Mouse (Mus musculus) stomach, postnatal 0 days (tissue): ENCODE data around the gene Sec14l1. TPM values are rescaled to one million over a fixed set of nuclear protein-coding genes. Genes with fewer than 3 reads are reported as not detected.

Experiments used
- ATAC-seq: fragments of 200-750 bp; cut with Nextera tagmentation; 2 replicates; pipeline ENCODE4 v1.8.0; 2017; ENCODE audit not compliant: low FRiP score, low TSS enrichment
- DNase-seq: peaks from one replicate; pipeline ENCODE4 v3.0.0-alpha.2; 2016; ENCODE audit warnings: low spot score
- H3K27ac ChIP-seq: fragments of 300-500 bp; sonication (generic); replicated peaks from 2 replicates; pipeline ENCODE4 v1.5.1; 2014; ENCODE audit warnings: mild to moderate bottlenecking, control low read depth
- H3K27me3 ChIP-seq: fragments of 300-500 bp; sonication (generic); 2 replicates; pipeline ENCODE4 v1.6.1; 2014; ENCODE audit warnings: low read length; ENCODE audit not compliant: control insufficient read depth, insufficient read depth
- H3K36me3 ChIP-seq: fragments of 300-500 bp; sonication (generic); 2 replicates; pipeline ENCODE4 v1.6.1; 2014; ENCODE audit warnings: low read length, mixed read lengths; ENCODE audit not compliant: control insufficient read depth, insufficient read depth
- H3K4me1 ChIP-seq: fragments of 300-500 bp; sonication (generic); replicated peaks from 2 replicates; pipeline ENCODE4 v1.6.1; 2014; ENCODE audit warnings: antibody characterized with exemption; ENCODE audit not compliant: control insufficient read depth, insufficient read depth
- H3K4me2 ChIP-seq: fragments of 300-500 bp; sonication (generic); replicated peaks from 2 replicates; pipeline ENCODE4 v1.6.1; 2014; ENCODE audit warnings: low read depth, mild to moderate bottlenecking, control low read depth, moderate library complexity
- H3K4me3 ChIP-seq: fragments of 300-500 bp; sonication (generic); 2 replicates; pipeline ENCODE4 v1.5.1; 2014; ENCODE audit warnings: low read depth, low read length, control low read depth
- H3K9ac ChIP-seq: fragments of 300-500 bp; sonication (generic); 2 replicates; pipeline ENCODE4 v1.6.1; 2014; ENCODE audit warnings: mild to moderate bottlenecking, low read length, control low read depth, mixed read lengths
- H3K9me3 ChIP-seq: fragments of 300-500 bp; sonication (generic); 2 replicates; pipeline ENCODE4 v1.6.1; 2016; ENCODE audit warnings: low read length; ENCODE audit not compliant: control insufficient read depth
- CTCF ChIP-seq: IDR thresholded peaks from 2 replicates; pipeline ENCODE4 v1.5.1; 2016; ENCODE audit warnings: antibody characterized with exemption, low read depth, mild to moderate bottlenecking, moderate library complexity
- EP300 ChIP-seq: optimal IDR thresholded peaks from 2 replicates; pipeline ENCODE3; 2016; ENCODE audit warnings: antibody characterized with exemption
- WGBS: fragments of 180-500 bp; shearing (Covaris S2); extraction: QIAGEN DNeasy Blood & Tissue Kit; methylation state at CpG from one replicate; pipeline ENCODE4 v1.1.7; 2014; 5-methylcytosine and 5-hydroxymethylcytosine counted together
- polyA plus RNA-seq: library from polyadenylated mRNA; unstranded; fragments of >200 nt; fragmentation: Nextera tagmentation; extraction: Ambion mirVana; gene quantifications from 2 replicates; pipeline ENCODE4 v1.2.1, GENCODE M21; 2015

The Sec14l1 gene
- polyA plus RNA-seq, 1 experiment from 2014 or later = 28.4 TPM

DNA sequence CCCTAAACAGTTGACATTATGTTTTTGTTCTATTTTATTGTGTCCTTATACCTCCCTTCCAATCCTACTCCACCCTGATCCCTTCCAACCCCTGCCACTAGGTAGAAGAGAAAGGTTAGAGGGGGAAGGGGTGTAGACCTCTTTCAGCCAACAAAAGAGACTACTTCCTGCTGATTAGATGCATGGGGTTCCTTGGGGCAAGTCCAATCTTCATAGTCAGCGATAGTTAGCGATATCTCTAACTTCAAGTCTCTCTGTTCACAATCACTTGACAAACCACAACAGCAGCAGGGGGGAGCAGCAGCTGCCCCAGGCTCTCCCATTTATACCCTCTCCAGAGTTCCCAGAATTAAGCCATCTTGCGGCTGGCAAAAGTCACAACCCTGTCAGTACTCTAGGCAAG, 2.3 kb upstream of the Sec14l1 start:
- DNase-seq (no peak), ATAC-seq (no peak)
- Histone ChIP-seq H3K4me3 (no peak overlapping the region), H3K36me3 (0 out of 2 replicates have a peak, but pooled peaks cover under 1% of the 10 kb centered on the region), H3K27ac (peak overlapping the region; percentile 45), H3K9me3 (no peaks in the 10 kb centered on the region), H3K27me3 (no peaks in the 10 kb centered on the region), H3K4me2 (no peak overlapping the region), H3K9ac (no peak overlapping the region), H3K4me1 (peaks cover 13% of the 10 kb centered on the region)
- no peak for TF ChIP-seq CTCF
- no peak for TF ChIP-seq EP300
- 62% methylated on average over 3 of the region's 3 CpGs for WGBS

DNA sequence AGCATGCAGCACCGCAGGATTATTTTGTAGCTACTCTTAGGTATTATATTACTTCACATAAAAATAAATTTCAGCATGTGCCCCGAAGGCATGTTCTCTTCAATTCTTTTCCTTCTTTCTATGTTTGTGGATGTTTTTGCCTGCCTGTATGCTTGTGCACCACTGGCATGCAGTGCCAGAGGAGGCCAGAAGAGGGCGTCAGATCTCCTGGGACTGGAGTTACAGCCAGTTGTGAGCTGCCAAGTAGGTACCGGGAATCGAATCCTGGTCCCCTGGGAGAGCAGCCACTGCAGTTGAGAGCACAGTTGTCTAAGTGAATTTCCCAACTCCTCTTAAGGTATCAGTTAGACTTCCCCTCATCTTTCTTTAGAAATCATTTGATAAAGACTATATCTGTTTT, 1.6 kb upstream of the Sec14l1 start:
- ATAC-seq (no peak), DNase-seq (no peak)
- Histone ChIP-seq H3K9ac (no peak overlapping the region), H3K4me2 (no peak overlapping the region), H3K36me3 (0 out of 2 replicates have a peak, but pooled peaks cover 5% of the 10 kb centered on the region), H3K4me3 (no peak overlapping the region), H3K27ac (peak overlapping the region; percentile 45), H3K9me3 (no peaks in the 10 kb centered on the region), H3K27me3 (no peaks in the 10 kb centered on the region), H3K4me1 (peaks cover 15% of the 10 kb centered on the region)
- TF ChIP-seq EP300 (no peak), CTCF (peak; percentile 63)
- WGBS = 91% methylated on average over 5 of the region's 5 CpGs

DNA sequence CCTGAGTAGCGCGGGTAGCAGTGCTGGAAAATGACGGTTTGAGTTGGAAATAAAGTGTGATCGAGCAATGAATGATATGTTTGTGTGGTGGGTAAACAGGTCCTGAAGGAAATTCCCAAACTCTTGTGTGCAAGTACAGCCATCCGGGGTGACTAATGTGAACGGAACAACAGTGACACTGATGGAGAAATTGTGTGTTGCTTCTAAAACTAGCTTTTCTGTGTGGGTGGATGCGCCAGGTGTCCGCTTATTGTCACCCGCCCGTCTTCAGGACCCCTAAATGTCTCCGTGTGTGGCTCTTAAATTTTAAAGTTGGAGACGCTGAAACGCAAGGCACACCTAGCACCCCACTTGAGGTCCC, 757 bp upstream of the Sec14l1 start:
- Histone ChIP-seq H3K4me2 (peak overlapping the region; percentile 73), H3K36me3 (0 out of 2 replicates have a peak, but pooled peaks cover 5% of the 10 kb centered on the region)
- 28% methylated on average over 13 of the region's 13 CpGs for WGBS

DNA sequence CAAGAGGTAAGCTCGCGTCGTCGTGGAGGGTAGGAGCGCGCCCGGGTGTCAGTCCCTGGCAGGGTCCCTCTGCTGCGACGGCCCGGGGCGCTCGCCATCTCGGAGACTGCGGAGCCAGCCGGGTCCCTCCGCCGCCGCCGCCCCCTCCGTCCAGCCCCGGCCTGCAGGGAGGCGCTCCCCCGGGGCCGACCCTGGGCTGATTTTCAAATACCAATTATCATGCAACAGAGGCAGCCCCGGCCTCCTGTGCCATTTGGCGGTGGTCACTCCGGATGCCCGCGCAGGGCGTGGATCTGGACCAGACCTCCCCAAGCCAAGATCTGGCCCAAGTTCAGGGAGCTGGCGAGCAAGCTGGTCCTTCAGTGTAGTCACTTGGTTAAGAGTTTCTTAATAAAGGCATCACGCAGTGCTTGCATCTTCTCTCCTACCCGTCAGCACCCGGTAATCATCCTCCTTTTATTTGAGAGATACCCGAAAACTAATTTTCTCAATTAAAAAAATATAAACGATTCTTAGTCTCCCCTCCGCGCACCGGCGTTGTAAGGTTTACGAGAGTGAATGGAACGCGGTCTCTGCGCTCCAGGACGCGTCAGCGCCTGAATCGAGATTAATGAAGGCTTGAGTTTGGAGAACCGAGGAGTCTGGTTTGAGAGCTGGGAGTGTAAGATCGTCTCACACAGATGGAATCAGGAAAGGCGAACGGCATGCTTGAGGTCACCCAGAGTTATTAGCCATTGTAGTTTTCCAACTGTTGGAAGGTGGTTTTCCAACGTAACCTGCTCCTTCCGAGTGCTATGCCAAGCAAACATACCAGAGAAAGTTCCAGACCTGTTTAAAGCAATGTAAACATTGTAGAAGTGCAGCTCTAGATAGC, 615 bp downstream of the Sec14l1 start:
- no peak; the same call in 1 of the 2 replicates for ATAC-seq
- WGBS = under 1% methylated on average over 42 of the region's 54 CpGs
- TF ChIP-seq CTCF (no peak), EP300 (no peak)
- 0 out of 2 replicates have a peak, but pooled peaks cover 5% of the 10 kb centered on the region for H3K36me3 ChIP-seq
- peak overlapping the region; percentile 90 for H3K4me3 ChIP-seq
- H3K9me3 ChIP-seq = no peaks in the 10 kb centered on the region
- peaks cover 7% of the 10 kb centered on the region; the same call in 1 of the 2 replicates for H3K4me1 ChIP-seq
- DNase-seq = peak; percentile 58
- peak overlapping the region; percentile 97 for H3K27ac ChIP-seq
- peak overlapping the region; percentile 73 for H3K4me2 ChIP-seq
- no peaks in the 10 kb centered on the region for H3K27me3 ChIP-seq
- peak overlapping the region; percentile 90 for H3K9ac ChIP-seq

More for the DNA sequence above, 757 bp upstream of the Sec14l1 start:
- H3K9ac ChIP-seq = peak overlapping the region; percentile 71
- H3K9me3 ChIP-seq = no peaks in the 10 kb centered on the region
- H3K27ac ChIP-seq = peak overlapping the region; percentile 97
- DNase-seq (no peak), ATAC-seq (no peak)
- H3K27me3 ChIP-seq = no peaks in the 10 kb centered on the region
- TF ChIP-seq EP300 (peak; percentile 52), CTCF (peak; percentile 21; the same call in 1 of the 2 replicates)
- peaks cover 8% of the 10 kb centered on the region; the same call in 1 of the 2 replicates for H3K4me1 ChIP-seq
- peak overlapping the region; percentile 90 for H3K4me3 ChIP-seq

DNA sequence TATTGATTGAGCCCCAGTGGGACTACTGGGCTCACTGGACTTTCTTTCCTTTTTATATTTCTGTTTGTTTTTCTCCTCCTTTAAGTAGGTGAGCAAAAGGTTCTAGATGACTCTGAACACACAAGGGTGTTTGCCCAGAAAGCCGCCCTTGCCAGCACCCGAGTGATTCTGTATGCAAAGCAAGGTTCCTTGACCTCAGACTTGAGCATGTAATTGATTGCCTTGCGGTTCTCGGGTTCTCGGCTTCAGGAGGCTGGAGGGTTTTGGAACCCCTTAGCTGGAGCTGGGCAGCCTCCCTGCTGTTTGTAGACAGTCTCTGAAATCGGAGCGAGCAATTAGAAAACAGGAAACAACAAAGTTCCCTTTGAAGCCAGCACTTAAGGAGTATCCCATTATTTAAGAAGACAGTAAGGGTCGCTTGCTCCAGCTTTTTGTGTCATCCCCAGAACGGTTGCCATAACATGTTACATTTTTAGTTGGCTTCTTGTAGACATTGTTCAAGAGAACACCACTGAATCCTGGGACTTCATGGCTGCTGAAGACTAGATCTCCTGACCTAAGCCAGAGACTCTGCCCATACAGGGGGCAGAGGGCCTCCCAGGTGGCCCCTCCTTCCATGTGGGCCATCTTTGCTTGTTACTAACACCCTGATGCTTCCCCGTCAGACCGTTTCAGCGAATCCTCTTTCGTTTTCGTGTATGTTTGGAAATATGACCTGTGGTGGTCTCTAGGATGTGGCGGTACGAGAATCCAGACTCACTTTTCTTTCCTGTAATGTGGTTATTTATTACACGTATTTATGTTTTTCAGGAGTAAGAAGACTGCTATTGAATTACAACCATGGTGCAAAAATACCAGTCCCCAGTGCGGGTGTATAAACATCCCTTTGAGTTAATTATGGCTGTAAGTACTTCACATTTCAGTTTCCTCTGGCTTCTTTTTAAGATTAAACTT, 1.7 kb downstream of the Sec14l1 start:
- TF ChIP-seq EP300 = no peak
- TF ChIP-seq CTCF = no peak
- 27% methylated on average over 18 of the region's 18 CpGs for WGBS
- Histone ChIP-seq H3K27me3 (no peaks in the 10 kb centered on the region), H3K4me3 (peak overlapping the region; percentile 90), H3K27ac (peak overlapping the region; percentile 97), H3K36me3 (0 out of 2 replicates have a peak, but pooled peaks cover 5% of the 10 kb centered on the region), H3K4me1 (peaks cover 16% of the 10 kb centered on the region), H3K4me2 (peak overlapping the region; percentile 73), H3K9me3 (no peaks in the 10 kb centered on the region), H3K9ac (peak overlapping the region; percentile 90)
- ATAC-seq (no peak), DNase-seq (peak; percentile 70)
